Mouse (Mus musculus) ES-CJ7 (cell line): ENCODE results near the gene Metrn.

Experiments used
- DNase-seq: peaks from one replicate; pipeline ENCODE4 v3.0.0; 2011; ENCODE audit warnings: low read depth, low spot score

Gene Metrn

DNA sequence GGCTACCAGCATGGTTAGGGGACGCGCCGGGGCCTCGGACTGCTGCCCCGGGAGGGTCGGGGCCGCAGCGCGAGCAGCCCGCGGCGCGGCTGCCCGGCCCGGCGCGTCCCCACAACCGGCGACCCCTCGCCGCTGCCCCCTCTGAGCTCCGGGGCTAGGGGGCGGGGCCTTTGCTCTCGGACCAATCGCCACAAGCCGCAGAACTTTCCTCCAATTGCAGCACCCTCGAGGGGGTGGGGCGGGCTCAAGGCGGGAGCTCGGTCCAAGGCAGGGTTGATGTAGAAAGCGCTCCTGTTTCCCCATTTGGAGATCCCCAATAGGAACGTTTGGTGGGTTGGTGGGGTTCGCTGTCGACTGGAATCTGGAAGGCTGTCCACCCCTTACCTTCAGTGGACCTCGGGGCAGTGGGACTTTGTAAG lies at the start of gene Metrn:
Metrn (minus strand) TSS at position 186 of the 419 bp plus-strand sequence.
- DNase-seq: peak; percentile 84

DNA sequence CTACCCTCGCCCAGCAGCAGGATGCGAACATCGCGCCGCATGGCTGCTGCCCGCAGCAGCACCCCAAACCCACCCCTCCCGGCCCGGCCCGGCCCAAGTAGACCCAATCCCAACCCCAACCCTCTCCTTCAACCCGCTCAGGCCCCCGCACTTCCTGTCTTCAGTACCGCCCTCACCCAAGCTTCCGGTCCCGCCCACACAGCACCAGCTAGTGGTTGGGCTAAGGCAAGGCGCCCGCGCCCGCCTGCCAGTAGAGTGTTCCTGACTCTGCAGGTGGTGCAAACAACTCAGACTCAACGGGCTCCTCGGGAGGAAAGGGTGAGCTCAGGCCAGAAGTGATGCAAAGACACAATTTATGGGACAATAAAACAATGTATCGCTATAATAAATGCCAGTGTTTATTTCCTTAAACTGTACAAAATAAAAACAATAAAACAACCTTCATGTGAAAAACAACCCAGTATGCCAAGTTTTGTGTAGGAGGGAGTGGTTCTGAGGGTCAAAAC lies 47.5 kb upstream of the Metrn start, which contains the start of gene Rhot2:
Rhot2 (minus strand) TSS at position 456 of the 506 bp plus-strand sequence.
- peak; percentile 91 for DNase-seq

DNA sequence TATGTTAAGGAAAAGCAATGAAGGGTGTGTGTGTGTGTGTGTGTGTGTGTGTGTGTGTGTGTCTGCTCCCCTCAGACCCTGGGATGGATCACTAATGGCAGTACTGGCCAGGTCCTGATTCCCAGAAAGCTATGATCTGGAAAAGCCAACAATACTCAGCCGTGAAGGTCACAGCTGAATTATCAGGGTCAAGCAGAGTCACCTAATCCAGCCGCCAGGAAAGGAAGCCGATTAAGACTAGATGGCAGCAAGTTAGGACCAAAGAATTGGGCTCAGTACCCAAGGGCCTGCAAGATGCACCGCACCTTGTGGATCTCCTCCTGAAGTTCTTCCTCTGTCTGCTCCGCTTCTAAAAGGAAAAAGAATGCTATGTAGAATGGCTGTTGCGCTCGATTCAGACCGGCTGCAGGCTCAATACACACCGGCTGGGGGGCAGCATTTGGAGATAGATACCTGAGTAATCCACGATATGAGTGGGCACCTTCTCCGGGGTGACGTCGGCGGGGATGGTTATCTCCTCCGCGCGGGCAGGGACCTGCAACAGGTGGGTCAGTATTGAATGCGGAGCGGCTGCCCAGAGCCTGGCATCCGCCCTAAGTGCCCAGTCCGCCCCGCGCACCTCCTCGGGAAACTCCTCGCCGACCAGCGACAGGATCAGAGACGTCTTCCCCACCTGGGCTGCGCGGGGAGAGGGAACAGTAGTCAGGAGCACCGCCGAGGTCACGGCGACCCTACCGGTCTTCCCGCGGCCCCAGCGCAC lies 46.9 kb upstream of the Metrn start:
- no peak for DNase-seq

DNA sequence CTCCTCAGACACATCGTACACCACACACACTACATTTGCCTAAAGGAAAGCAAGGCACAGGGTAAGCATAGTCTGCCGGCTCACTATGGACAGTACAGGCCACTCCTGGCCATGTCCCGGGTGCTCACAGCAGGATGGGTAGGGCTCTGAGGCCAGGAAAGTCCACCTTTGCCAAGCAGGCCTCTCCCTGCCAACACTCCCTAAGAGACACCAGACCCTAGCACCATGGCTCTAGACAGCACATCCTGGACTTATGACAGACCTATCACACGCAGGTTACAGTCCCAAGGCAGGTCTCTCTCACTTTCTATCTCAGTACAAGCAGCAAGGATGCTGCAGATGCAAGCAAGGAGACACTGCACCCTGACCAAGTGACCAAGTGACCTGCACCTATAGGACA lies 46.2 kb upstream of the Metrn start:
- DNase-seq: no peak

DNA sequence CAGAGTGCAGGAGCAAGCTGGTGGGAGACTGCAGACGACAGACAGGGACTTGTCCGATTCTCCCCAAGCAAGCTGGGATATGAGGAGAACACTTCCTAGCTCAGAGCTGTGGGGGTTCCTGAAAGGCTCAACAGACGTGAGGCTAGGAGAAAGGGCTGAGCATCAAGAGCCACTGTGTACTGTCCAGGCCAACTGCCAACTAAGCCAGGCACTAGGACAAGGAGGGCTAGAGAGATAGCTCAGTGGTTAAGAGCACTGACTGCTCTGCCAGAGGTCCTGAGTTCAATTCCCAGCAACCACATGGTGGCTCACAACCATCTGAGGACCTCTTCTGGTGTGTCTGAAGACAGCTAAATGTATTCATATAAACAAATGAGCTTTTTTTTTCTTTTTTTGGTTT lies 45.6 kb upstream of the Metrn start:
- DNase-seq: no peak

DNA sequence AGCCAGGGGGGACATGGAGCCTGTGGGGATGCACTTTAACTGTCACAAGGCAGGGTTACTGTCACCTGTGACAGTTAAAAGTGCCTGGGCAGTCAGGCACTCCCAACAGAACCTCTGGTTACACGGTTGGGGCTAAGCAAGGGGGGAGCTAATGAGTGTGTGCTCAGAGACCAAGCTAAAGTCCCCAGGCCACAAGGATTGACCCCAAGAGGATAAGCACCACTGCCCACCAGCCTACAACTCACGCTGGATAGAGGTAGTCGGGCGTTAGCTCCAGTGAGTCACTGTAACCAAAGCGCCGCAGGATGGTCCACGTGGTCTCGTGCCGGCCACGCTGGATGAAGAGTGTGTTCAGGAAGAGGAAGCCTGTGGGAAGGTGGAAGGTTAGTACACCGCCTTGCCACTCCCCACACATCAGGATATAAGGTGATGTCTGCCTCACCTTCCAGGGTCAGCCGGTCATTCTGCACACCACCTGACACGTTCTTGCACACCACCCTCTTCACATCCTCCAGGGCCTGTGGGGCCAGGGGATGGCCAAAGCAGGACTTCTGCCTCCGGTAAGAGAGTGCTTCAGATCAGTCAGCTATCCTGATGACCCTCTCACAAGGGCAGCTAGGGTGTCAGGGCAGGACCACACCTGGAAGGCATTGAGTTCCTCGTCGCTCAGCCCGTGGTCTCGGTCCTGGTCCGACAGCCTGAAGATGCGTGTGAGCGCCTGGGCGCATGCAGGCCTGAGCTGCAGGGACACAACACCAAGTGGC lies 44.4 kb upstream of the Metrn start, which contains the start of gene Gm20683:
Gm20683 (minus strand) TSS at position 647 of the 764 bp plus-strand sequence.
- no peak for DNase-seq

DNA sequence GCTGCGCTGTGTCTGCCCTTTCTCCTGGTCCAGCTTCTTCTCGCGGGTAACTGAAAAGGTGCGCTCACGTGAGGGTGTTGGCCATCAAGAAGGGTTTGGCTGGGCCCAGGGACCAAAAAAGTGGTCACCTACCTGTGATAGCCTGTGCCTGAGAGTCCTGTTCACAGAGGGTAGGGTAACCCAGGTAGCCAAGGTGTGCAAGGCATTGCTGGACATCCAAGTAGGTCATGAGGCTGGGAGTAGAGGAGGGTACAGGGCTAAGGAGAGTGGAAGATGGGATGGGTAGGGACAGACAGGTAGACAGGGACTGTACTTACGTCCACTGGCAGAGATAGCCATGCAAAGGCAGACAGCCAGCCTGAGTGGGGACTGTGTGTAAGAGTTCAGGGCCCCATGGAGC lies 43.6 kb upstream of the Metrn start:
- DNase-seq: no peak

DNA sequence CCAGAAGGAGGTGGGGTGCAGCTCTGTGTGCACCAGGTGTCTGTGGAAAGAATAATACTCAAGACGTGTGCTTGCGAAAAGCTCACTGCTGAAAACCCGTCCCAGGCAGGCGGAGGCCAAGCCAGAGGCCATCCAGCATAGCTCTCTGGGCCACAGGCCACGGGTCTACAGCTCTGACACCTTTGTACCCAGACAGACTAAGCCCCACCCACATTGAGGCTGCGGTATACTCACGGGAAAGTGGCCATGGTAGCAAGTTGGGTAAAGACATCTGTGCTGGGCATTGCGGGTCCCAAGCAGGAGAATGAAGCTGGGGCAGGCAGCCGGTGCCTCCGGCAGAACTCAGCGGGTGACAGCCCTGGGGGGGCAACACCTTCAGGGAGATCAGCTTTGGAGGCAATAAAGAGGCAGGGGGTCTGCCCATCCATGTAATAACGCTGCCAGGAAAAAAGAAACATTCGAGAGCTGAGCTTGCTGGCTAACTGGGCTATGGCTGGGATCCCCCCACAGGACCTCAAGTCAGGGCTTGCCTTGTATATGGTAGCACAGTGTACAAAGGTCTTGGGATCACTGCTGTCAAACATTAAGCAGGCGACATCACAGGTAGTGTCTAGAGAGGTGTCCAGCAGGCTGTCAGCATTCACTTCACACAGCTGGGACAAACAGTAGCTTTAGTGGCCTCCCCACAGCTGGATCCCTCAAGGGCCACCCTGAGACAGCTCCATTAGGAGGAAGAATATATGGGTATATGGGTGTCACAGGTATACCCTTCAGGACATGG lies 42.7 kb upstream of the Metrn start:
- DNase-seq: no peak

DNA sequence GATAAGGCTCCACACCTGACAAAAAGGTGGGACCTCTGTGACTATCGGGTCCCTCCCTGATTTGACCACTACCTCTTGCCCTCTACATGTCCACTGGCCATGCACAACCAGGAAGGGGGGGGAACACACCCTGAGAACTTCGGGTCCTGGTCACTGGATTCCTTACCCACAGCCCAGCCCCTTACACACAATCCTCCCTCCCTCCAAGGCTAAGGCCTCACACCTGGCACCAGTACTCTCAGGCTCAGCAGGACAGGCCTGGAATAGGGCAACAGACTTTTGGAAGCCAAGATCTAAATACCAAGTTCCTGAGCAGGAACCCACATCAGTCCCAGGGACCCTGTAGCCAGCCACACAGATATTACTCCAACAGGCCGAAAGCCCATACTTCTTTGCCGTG lies 42.0 kb upstream of the Metrn start:
- DNase-seq: no peak

DNA sequence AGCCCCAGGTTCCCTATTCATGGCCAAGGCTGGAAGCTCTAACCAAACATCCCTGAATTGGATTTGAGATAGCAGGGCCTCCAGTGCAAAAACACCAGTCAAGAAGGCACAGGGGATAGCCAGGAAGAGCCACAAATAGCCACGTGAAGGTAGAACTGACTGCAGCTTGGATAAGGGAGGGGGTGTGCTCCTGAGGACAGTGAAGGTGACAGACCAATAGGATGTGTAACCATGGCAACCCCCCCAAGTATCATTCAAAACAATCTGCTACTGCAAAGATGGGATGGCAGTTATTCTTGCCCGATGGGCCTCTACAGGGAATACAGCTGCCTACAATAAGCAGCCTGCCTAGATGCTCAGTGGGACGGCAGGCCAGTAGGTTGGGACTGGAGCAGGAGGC lies 40.6 kb upstream of the Metrn start:
- no peak for DNase-seq

DNA sequence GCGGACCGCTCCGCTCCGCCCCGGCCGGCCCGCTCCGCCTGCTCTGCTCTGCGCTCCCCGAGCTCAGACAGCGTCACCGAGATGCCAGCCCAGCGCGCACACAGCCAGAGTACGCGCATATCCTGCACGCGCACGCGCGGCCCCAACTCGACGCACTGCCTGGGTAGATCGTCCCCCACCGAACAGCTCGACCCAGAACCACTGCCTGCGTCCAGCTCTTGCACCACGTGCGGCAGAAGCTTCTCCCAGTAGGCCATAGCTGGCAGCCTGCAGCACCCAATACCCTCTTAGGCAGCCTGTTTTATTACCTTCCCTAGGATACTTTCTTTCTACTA lies 40.1 kb upstream of the Metrn start, which contains the start of gene Rhbdl1:
Rhbdl1 (minus strand) TSS at position 220 of the 335 bp plus-strand sequence.
- DNase-seq: peak; percentile 66

DNA sequence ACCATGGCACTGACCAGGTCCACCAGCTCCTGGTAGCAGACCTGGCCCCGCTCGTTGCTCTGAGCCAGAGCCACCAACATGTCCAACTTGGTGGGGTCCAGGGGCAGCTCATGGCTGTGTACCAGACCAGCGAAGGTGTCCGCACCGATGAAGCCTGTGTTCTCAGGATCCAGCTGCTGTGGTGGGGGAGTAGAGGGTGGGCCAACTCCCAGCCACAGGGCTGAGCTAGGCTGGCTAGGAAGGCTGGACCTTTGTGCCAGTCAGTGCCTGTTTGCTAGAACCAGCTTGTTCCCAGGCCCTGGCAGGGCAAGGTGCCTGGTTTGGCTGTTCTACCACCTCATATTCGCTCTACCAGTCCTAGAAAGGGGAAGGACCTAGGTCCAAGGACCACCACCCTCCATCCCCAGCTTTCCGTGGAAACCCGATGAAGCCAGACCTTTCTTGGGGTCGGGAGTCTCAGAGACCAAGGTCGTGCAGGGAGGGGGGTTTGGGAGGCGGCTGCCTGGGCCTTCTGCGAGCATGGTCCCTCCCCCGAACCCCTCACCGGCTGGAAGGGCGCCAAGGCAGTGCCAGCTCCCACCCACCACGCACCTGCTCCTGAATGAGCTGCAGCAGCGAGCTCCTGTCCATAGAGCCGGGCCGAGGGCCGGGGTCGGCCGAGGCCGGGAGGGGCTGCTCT lies 39.6 kb upstream of the Metrn start:
- no peak for DNase-seq

DNA sequence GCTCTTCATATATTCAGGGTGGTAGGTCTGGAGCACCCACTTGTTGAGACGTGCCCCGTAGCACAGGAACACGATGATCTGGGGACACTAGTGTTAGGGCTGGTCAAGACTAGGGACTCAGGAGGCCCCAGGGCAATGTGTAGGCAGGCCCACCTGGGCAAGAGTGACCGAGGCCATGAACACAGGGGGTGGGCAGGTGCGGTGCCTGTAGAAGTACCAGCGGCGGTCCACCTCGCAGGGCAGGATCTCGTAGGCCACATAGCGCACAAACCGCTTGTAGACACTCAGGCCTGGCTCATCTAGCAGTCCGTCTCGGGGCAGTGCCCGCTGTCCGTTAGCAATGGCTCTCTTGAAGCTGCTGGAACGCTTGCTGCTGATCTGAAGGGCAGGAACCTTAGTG lies 38.9 kb upstream of the Metrn start:
- no peak for DNase-seq

DNA sequence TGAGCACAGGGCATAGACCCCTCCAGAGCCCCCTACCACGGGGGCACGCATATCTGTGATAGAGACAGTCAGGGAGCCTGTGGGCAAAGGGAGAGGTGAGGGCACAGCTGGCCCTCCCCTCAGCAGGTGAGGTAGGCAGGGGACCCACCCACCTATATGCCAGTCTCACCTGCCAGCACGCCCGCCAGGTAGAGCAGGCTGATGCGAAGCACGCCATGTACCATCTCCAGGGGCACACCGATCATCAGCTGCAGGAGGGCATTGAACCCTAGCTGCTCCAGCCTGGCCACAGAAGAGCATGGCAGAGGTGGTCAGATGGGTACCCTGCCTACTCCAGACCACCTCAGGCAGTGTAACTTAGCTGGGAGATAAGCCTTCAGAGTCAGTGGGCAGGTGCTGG lies 38.4 kb upstream of the Metrn start:
- no peak for DNase-seq

DNA sequence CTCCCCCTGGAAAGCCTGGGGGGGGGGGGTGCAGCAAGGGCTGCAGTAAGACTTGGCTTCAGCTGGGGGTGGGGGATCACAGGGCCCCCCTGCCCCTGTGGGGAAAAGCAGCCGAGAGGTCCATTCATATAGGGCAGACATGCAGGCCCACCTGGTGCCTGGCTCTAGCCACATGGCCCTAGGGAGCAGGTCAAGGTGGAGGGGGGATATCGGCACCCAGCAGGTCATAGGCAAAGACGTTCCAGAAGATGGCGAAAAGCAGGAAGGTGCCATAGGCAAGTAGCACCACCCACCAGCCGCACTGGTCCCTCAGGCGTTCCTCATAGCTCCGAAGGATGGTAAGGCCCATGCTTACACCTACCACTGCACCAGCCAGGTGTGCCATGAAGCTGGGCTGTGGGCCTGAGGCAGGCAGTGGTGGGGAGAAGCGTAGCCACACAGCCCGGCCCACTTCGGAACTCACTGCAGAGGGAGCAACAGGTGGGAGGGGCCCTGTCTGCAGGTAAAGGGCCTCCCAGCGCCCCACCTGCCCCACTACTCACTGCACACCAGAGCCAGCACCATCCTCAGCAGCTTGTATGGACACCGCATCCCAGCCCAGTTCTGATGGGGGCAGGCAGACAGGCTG lies 37.8 kb upstream of the Metrn start:
- DNase-seq: no peak

DNA sequence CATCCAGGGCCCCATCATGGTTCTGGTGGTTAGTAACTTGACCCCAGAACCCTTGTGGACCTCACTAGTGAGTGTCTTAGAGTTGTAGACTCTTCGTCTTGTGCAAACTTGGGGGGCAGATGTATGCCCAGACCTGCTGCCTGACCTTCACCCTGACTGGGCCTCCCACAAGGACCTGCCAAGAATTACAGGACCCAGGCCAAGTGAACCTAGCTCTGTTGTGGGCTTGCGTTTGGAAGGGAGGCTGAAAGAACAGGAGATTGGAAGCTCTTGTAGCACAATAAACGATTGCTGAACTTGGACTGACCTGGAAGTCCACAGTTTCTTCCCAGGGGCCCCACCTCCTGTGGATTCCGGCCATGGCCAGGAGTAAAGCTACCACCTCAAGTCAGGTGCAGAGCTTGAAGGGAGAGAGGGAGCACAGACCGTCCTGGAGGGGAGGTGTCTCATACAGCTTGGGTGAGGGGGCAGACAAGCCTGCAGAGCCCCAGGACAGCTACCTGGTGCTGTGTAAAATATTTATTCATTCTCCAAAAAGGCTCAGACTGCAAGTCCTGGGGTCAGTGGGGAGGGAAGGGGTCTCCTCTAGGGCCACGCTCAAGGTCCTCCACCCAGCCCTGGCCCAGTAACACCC lies 37.1 kb upstream of the Metrn start:
- DNase-seq: no peak

DNA sequence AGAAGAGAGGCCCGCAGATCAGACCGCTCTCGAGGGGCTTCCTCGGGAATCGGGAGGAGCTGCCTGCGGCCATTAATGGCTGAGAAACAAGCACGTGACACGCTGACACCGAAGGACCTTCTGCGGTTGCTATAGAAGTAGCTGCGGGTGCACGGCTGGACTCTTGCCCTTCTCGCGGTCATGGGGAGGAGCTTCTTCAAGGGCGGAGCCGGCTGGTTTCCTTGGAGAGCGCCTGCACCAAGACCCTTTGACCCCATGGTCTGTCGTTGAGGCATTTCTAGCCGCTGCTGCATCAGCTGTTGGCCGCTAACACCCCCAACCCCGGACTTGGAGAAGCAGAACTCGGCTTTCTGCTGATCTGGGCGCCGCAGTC lies 36.3 kb upstream of the Metrn start, which contains the start of gene Stub1:
Stub1 (minus strand) TSS at position 114 of the 373 bp plus-strand sequence.
- DNase-seq: peak; percentile 89

DNA sequence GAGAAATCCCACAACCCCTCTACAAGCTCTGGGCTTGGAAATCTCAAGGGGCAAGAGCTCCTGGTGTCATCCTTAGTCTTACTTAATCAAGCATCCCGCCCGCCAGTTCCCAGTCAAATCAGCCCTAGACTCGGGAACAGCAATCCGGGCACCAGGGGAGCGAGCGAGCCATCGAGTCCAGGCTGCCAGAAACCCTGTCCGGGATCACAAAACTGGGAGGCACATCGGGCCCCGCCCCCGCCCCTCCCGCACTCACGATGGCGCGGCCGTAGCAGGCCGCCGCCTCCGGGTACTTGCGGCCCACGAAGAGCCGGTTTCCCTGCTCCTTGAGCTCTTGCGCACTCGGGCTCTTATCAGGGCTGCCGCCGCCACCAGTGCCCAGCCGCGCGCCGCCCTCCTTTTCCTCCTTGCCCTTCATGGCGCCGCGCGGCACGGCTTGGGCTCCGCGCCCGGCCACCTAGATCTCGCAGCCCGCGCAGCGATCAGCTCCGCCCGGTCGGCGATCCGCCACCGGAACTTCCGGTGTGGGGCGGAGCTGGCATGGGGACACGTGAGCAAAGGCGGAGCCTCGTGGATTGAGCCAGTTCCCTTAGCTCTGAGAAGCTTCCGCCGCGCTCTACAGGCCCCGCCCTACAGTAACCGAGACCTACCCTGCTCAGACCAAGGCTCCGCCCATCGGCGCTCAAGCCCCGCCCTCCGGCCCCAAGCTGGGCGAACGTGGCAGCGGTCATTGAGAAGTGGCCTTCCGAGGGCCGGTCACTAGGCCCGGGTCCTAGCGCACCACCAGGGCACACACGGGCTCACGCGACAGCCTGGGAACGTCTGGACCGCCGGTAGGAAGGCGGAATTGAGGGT lies 35.7 kb upstream of the Metrn start:
- peak; percentile 98 for DNase-seq
